Comparison of ENCODE assay signal across 8 mouse cellular contexts in the genomic region with DNA sequence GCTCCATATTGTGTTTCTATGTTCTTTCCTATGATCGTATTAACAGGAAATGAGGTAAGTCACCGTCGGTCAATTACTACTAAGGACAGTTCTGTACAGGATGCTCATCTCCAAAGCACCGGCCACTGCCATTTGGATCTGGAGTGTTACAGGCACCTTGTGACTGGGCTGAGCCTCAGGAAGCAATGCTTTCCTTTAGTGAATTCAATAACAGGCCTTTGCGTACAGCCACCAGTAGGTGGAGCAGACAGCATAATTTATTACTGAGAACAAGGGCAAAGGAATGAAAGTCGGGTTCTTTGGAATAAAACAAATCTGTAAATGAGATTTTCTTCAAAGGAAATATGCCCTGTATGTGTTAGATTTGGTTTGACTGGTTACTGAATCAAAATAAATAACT.
A peak's percentile ranks its signal among the peaks of the same experiment; 100 is the strongest.
DNase-seq lines count a peak whose midpoint lies in the region; ATAC-seq lines count a peak whose summit lies in the region.

No protein-coding gene starts in this region.

- no peak overlapping the region for H3K27ac ChIP-seq in embryonic facial prominence, embryonic 14.5 days (replicated peaks; ENCODE audit: low read depth, low read length)
- H3K27ac ChIP-seq in intestine, embryonic 15.5 days: no peak overlapping the region
- H3K27ac ChIP-seq in neural tube, embryonic 11.5 days (ENCODE audit: low read depth, low read length): no peak overlapping the region

- H3K36me3 ChIP-seq in embryonic facial prominence, embryonic 14.5 days (ENCODE audit: control insufficient read depth, insufficient read depth, low read length): no peaks in the 10 kb centered on the region
- H3K36me3 ChIP-seq in intestine, embryonic 15.5 days: no peaks in the 10 kb centered on the region
- no peaks in the 10 kb centered on the region for H3K36me3 ChIP-seq in neural tube, embryonic 11.5 days (ENCODE audit: control insufficient read depth, insufficient read depth, low read length)

- H3K27me3 ChIP-seq in embryonic facial prominence, embryonic 14.5 days (replicated peaks; ENCODE audit: control insufficient read depth, insufficient read depth, low read length): 0 out of 2 replicates have a peak, but pooled peaks cover 4% of the 10 kb centered on the region
- no peaks in the 10 kb centered on the region for H3K27me3 ChIP-seq in intestine, embryonic 15.5 days (replicated peaks)
- H3K27me3 ChIP-seq in neural tube, embryonic 11.5 days (ENCODE audit: control insufficient read depth, insufficient read depth, low read length): no peaks in the 10 kb centered on the region

- no peak overlapping the region for H3K4me3 ChIP-seq in embryonic facial prominence, embryonic 14.5 days (ENCODE audit: low read depth, low read length)
- no peak overlapping the region for H3K4me3 ChIP-seq in intestine, embryonic 15.5 days (replicated peaks)
- H3K4me3 ChIP-seq in neural tube, embryonic 11.5 days (ENCODE audit: low read depth, low read length): no peak overlapping the region

- H3K9ac ChIP-seq in embryonic facial prominence, embryonic 14.5 days (ENCODE audit: low read depth, low read length): no peak overlapping the region
- H3K9ac ChIP-seq in intestine, embryonic 15.5 days: no peak overlapping the region
- H3K9ac ChIP-seq in neural tube, embryonic 11.5 days (ENCODE audit: low read length): no peak overlapping the region

- 37% methylated on average over 6 of the region's 6 CpGs for WGBS in embryonic facial prominence, embryonic 14.5 days
- WGBS in intestine, embryonic 15.5 days: 34% methylated on average over 6 of the region's 6 CpGs
- 37% methylated on average over 6 of the region's 6 CpGs for WGBS in neural tube, embryonic 11.5 days

- intact Hi-C loops in left cerebral cortex, postnatal 25 days (cut with DNase I): loop anchor here (5.0 to 10.0 kb wide), 4 partner anchors 310 to 1495 kb away; no protein-coding TSS in a partner anchor

- peak; percentile 59 for DNase-seq in urinary bladder, postnatal 14 days (ENCODE audit: low spot score)
- DNase-seq in urinary bladder, postnatal 4 days (ENCODE audit: low spot score in 2 of 2): no peak
- peak; percentile 36 to 63 for DNase-seq in adrenal gland, postnatal 36 days
- peak; percentile 82 for DNase-seq in embryonic facial prominence, embryonic 14.5 days (ENCODE audit: low spot score)
- DNase-seq in left cerebral cortex, postnatal 25 days (ENCODE audit: low spot score in 2 of 2): peak; percentile 62 to 78
- DNase-seq in neural tube, embryonic 11.5 days (ENCODE audit: low spot score): peak; percentile 60
- no peak for DNase-seq in natural killer cell, adult 2 months (ENCODE audit: low spot score in 2 of 2)

- H3K4me2 ChIP-seq in embryonic facial prominence, embryonic 14.5 days (ENCODE audit: low read depth, low read length): no peak overlapping the region
- H3K4me2 ChIP-seq in intestine, embryonic 15.5 days (replicated peaks): no peak overlapping the region
- H3K4me2 ChIP-seq in neural tube, embryonic 11.5 days (ENCODE audit: low read depth): no peak overlapping the region

- no peak for ATAC-seq in embryonic facial prominence, embryonic 14.5 days (ENCODE audit: low read depth)
- peak; percentile 28; the same call in 1 of the 2 replicates for ATAC-seq in intestine, embryonic 15.5 days
- peak; percentile 55 for ATAC-seq in neural tube, embryonic 11.5 days (ENCODE audit: insufficient read depth, low FRiP score, low TSS enrichment)

- no peaks in the 10 kb centered on the region for H3K4me1 ChIP-seq in embryonic facial prominence, embryonic 14.5 days (ENCODE audit: control insufficient read depth, insufficient read depth, low read length)
- no peaks in the 10 kb centered on the region for H3K4me1 ChIP-seq in intestine, embryonic 15.5 days (replicated peaks)
- H3K4me1 ChIP-seq in neural tube, embryonic 11.5 days (ENCODE audit: control insufficient read depth, insufficient read depth, low read length): no peaks in the 10 kb centered on the region

- no peaks in the 10 kb centered on the region for H3K9me3 ChIP-seq in embryonic facial prominence, embryonic 14.5 days (ENCODE audit: control insufficient read depth, low read length)
- no peaks in the 10 kb centered on the region for H3K9me3 ChIP-seq in intestine, embryonic 15.5 days
- H3K9me3 ChIP-seq in neural tube, embryonic 11.5 days (ENCODE audit: control insufficient read depth, low read length): no peaks in the 10 kb centered on the region

Comparison
In these comparisons a context has a peak if more than half of its experiments do, and no peak if none do; other contexts are left out.
1. DNase-seq: peak in urinary bladder, postnatal 14 days (single experiment), adrenal gland, postnatal 36 days (2 of 2), embryonic facial prominence, embryonic 14.5 days (single experiment), left cerebral cortex, postnatal 25 days (2 of 2) and neural tube, embryonic 11.5 days (single experiment); none in urinary bladder, postnatal 4 days (0 of 2) and natural killer cell, adult 2 months (0 of 2).